Mouse (Mus musculus) neural tube, embryonic 15.5 days (tissue): ENCODE results near the gene Itga7. TPM values are rescaled to one million over a fixed set of nuclear protein-coding genes. Genes with fewer than 3 reads are reported as not detected.

ENCODE experiments used
- ATAC-seq: fragments of 200-750 bp; cut with Nextera tagmentation; 2 replicates; pipeline ENCODE4 v1.8.0; 2017; ENCODE audit warnings: mild to moderate bottlenecking, moderate TSS enrichment, moderate library complexity; ENCODE audit not compliant: low FRiP score
- H3K27ac ChIP-seq: fragments of 300-500 bp; sonication (generic); replicated peaks from 2 replicates; pipeline ENCODE4 v1.5.1; 2015; ENCODE audit warnings: mild to moderate bottlenecking, inconsistent platforms
- H3K27me3 ChIP-seq: fragments of 300-500 bp; sonication (generic); replicated peaks from 2 replicates; pipeline ENCODE4 v1.6.1; 2015; ENCODE audit warnings: inconsistent platforms
- H3K36me3 ChIP-seq: fragments of 300-500 bp; sonication (generic); 2 replicates; pipeline ENCODE4 v1.6.1; 2015; ENCODE audit warnings: inconsistent platforms
- H3K4me1 ChIP-seq: fragments of 300-500 bp; sonication (generic); 2 replicates; pipeline ENCODE4 v1.6.1; 2015; ENCODE audit warnings: inconsistent platforms
- H3K4me2 ChIP-seq: fragments of 300-500 bp; sonication (generic); 2 replicates; pipeline ENCODE4 v1.6.1; 2015; ENCODE audit warnings: inconsistent platforms, mild to moderate bottlenecking, moderate library complexity
- H3K4me3 ChIP-seq: fragments of 300-500 bp; sonication (generic); replicated peaks from 2 replicates; pipeline ENCODE4 v1.5.1; 2015; ENCODE audit warnings: mild to moderate bottlenecking, inconsistent platforms
- H3K9ac ChIP-seq: fragments of 300-500 bp; sonication (generic); replicated peaks from 2 replicates; pipeline ENCODE4 v1.6.1; 2015; ENCODE audit warnings: mild to moderate bottlenecking, inconsistent platforms
- H3K9me3 ChIP-seq: fragments of 300-500 bp; sonication (generic); replicated peaks from 2 replicates; pipeline ENCODE4 v1.6.1; 2016; ENCODE audit warnings: inconsistent platforms
- WGBS: fragments of 180-500 bp; shearing (Covaris S2); methylation state at CpG from one replicate; pipeline ENCODE4 v1.1.7; 2015; ENCODE audit warnings: mixed read lengths; 5-methylcytosine and 5-hydroxymethylcytosine counted together
- polyA plus RNA-seq: library from polyadenylated mRNA; unstranded; fragments of >200 nt; fragmentation: Nextera tagmentation; extraction: Ambion mirVana; gene quantifications from 2 replicates; pipeline ENCODE4 v1.2.1, GENCODE M21; 2015

The Itga7 gene
- polyA plus RNA-seq, 1 experiment from 2014 or later: 7.2 TPM

- H3K4me2 ChIP-seq: no peak overlapping the region
- peaks cover 27% of the 10 kb centered on the region for H3K27me3 ChIP-seq
- no peak overlapping the region for H3K4me3 ChIP-seq
- H3K36me3 ChIP-seq: no peaks in the 10 kb centered on the region
- WGBS: 64% methylated on average over 5 of the region's 5 CpGs
- H3K4me1 ChIP-seq: peaks cover 9% of the 10 kb centered on the region
- ATAC-seq: no peak
- no peak overlapping the region for H3K9ac ChIP-seq
- no peaks in the 10 kb centered on the region for H3K9me3 ChIP-seq
- no peak overlapping the region for H3K27ac ChIP-seq
Measured at GRCm38 (mm10) chr10:128938974-128939373, 5.4 kb downstream of the Itga7 start.

DNA sequence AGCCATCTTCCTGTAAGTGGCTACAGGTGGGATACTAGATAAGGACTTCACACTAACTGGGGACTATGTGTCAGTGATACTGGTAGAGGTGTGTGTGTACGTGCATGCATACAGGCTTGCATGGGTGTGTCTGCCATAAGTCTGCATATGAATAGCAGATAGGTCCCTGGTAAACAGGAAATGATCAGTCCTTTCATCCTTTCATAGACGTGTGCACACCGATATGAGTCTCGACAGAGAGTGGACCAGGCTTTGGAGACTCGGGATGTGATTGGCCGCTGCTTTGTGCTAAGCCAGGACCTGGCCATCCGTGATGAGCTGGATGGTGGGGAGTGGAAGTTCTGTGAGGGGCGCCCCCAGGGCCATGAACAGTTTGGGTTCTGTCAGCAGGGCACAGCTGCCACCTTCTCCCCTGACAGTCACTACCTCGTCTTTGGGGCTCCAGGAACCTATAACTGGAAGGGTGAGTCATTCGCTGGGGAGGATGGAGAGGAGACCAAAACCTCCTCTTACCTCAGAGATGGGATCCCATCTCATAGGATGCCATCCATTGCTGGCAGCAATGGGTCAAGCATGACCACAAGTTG lies 7.0 kb downstream of the Itga7 start:
- H3K4me3 ChIP-seq: no peak overlapping the region
- no peak for ATAC-seq
- H3K4me2 ChIP-seq: no peak overlapping the region
- H3K9me3 ChIP-seq: no peaks in the 10 kb centered on the region
- H3K27me3 ChIP-seq: peaks cover 13% of the 10 kb centered on the region
- H3K27ac ChIP-seq: no peak overlapping the region
- WGBS: 86% methylated on average over 10 of the region's 10 CpGs
- H3K36me3 ChIP-seq: no peaks in the 10 kb centered on the region
- no peaks in the 10 kb centered on the region for H3K4me1 ChIP-seq
- no peak overlapping the region for H3K9ac ChIP-seq

- no peaks in the 10 kb centered on the region for H3K27me3 ChIP-seq
- no peak overlapping the region for H3K4me3 ChIP-seq
- no peaks in the 10 kb centered on the region for H3K36me3 ChIP-seq
- 14% methylated on average over 3 of the region's 3 CpGs for WGBS
- H3K9ac ChIP-seq: no peak overlapping the region
- no peak overlapping the region for H3K27ac ChIP-seq
- H3K4me2 ChIP-seq: no peak overlapping the region
- ATAC-seq: no peak
- H3K4me1 ChIP-seq: no peaks in the 10 kb centered on the region
- no peaks in the 10 kb centered on the region for H3K9me3 ChIP-seq
Measured at GRCm38 (mm10) chr10:128945675-128946074, 12.1 kb downstream of the Itga7 start.

- no peak overlapping the region for H3K4me2 ChIP-seq
- H3K9ac ChIP-seq: no peak overlapping the region
- no peak overlapping the region for H3K4me3 ChIP-seq
- WGBS: 91% methylated on average over 4 of the region's 4 CpGs
- H3K36me3 ChIP-seq: no peaks in the 10 kb centered on the region
- no peak overlapping the region for H3K27ac ChIP-seq
- no peaks in the 10 kb centered on the region for H3K9me3 ChIP-seq
- no peaks in the 10 kb centered on the region for H3K4me1 ChIP-seq
- no peaks in the 10 kb centered on the region for H3K27me3 ChIP-seq
- no peak for ATAC-seq
Measured at GRCm38 (mm10) chr10:128947496-128947895, 13.9 kb downstream of the Itga7 start.

GRCm38 (mm10) chr10:128950208-128950887 lies 16.7 kb downstream of the Itga7 start:
- no peaks in the 10 kb centered on the region for H3K27me3 ChIP-seq
- no peak for ATAC-seq
- no peak overlapping the region for H3K4me3 ChIP-seq
- WGBS: 64% methylated on average over 16 of the region's 16 CpGs
- H3K9ac ChIP-seq: no peak overlapping the region
- H3K36me3 ChIP-seq: no peaks in the 10 kb centered on the region
- H3K4me2 ChIP-seq: no peak overlapping the region
- no peaks in the 10 kb centered on the region for H3K9me3 ChIP-seq
- H3K4me1 ChIP-seq: no peaks in the 10 kb centered on the region
- no peak overlapping the region for H3K27ac ChIP-seq

GRCm38 (mm10) chr10:128958340-128958739 lies 24.7 kb downstream of the Itga7 start:
- Histone ChIP-seq H3K4me1 (no peaks in the 10 kb centered on the region), H3K36me3 (no peaks in the 10 kb centered on the region), H3K4me2 (no peak overlapping the region), H3K27ac (no peak overlapping the region), H3K9me3 (no peaks in the 10 kb centered on the region), H3K27me3 (no peaks in the 10 kb centered on the region; the same call in 1 of the 2 replicates), H3K4me3 (no peak overlapping the region), H3K9ac (no peak overlapping the region)
- ATAC-seq: no peak
- 83% methylated on average over 10 of the region's 10 CpGs for WGBS

GRCm38 (mm10) chr10:128960142-128960541 lies 26.5 kb downstream of the Itga7 start:
- H3K4me3 ChIP-seq: no peak overlapping the region

DNA sequence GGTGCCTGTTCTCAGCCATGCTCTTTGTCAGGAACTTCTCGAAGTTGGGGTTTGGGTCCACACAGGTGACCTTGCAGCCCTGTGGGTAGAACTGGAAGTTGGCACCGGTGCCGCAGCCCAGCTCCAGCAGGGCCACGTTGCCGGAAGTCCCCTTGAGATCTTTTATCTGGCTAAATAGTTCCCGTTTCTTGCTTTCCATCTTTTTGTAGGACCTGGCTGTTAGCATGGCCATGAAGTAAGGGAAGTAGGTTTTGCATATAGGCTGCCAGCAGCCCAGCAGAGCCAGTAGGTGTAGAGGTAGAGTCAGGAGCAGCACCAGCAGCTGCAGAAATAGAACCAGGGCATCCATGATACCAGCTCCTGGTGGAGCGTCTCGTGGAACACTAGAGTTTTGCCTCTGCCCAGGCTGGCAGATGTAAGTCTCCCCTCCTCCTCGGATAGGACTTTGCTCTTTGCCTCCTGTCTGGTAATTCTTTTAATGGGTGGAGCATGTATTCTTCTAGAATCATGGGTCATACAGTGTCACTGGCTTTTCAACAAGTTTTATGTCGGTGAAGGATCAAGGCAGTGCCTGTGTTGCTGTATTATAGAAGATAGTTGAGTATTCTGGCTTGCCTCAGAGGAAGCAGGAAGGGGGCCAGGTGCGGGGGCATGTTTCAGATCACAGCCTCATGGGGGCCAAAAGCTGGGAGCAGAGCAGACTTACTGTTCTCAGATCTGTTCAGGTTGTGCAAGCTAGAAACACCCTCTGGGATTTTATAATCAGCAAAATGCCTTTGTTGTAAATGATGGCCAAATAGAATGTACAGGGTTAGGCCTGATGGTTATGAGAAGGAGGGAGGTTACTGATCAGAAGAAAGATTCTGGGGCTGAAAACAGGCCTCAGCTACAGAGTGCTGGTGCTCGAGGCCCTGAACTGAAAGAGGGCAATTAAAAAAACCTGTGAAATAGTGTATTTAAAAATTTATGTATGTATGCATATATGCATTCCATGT lies 27.3 kb downstream of the Itga7 start, which contains the start of gene Mettl7b:
TSS of gene Mettl7b (minus strand) at position 399 of the 995 bp plus-strand sequence.
- Histone ChIP-seq H3K9ac (no peak within 1 kb of the TSS), H3K4me2 (no peak within 1 kb of the TSS), H3K4me3 (no peak within 1 kb of the TSS), H3K4me1 (no peaks in the 10 kb centered on the region), H3K36me3 (no peaks in the 10 kb centered on the region), H3K27ac (no peak within 1 kb of the TSS), H3K9me3 (no peaks in the 10 kb centered on the region), H3K27me3 (no peaks in the 10 kb centered on the region; the same call in 1 of the 2 replicates)
- no peak for ATAC-seq
- WGBS: 84% methylated on average over 12 of the region's 12 CpGs

More at GRCm38 (mm10) chr10:128960142-128960541, 26.5 kb downstream of the Itga7 start:
- Histone ChIP-seq H3K9me3 (no peaks in the 10 kb centered on the region), H3K27ac (no peak overlapping the region), H3K9ac (no peak overlapping the region), H3K4me1 (no peaks in the 10 kb centered on the region), H3K36me3 (no peaks in the 10 kb centered on the region), H3K27me3 (no peaks in the 10 kb centered on the region; the same call in 1 of the 2 replicates), H3K4me2 (no peak overlapping the region)
- 79% methylated on average over 4 of the region's 4 CpGs for WGBS
- ATAC-seq: no peak

DNA sequence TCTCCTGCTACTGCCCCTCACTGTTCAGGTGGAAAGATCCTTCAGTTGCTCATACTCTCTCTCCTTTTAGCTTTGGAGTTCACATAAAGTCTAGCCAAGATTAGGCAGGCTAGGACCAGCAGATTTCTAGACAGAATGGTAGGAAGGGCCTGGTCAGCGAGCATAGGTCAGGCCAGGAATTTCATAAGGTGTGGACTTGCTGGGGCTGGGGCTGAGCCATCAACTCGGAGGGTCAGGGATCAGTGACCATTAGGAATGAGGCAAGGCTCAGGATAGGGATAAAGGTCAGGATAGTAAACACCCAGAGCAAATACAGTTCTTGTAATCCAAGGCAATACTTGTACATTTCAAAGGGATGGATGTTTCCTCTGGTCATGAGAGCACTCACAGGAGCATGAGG lies 31.3 kb downstream of the Itga7 start:
- Histone ChIP-seq H3K4me3 (no peak overlapping the region), H3K4me2 (no peak overlapping the region), H3K27ac (no peak overlapping the region), H3K27me3 (no peaks in the 10 kb centered on the region), H3K9ac (no peak overlapping the region), H3K9me3 (no peaks in the 10 kb centered on the region), H3K4me1 (no peaks in the 10 kb centered on the region), H3K36me3 (no peaks in the 10 kb centered on the region)
- 76% methylated on average over 2 of the region's 2 CpGs for WGBS
- no peak for ATAC-seq

GRCm38 (mm10) chr10:128965871-128966270 lies 32.3 kb downstream of the Itga7 start:
- Histone ChIP-seq H3K9ac (no peak overlapping the region), H3K9me3 (no peaks in the 10 kb centered on the region), H3K27ac (no peak overlapping the region), H3K4me3 (no peak overlapping the region), H3K4me2 (no peak overlapping the region), H3K4me1 (no peaks in the 10 kb centered on the region), H3K36me3 (no peaks in the 10 kb centered on the region), H3K27me3 (no peaks in the 10 kb centered on the region)
- no peak for ATAC-seq
- 92% methylated on average over 6 of the region's 6 CpGs for WGBS

- Histone ChIP-seq H3K4me1 (no peaks in the 10 kb centered on the region), H3K27ac (no peak overlapping the region), H3K4me3 (no peak overlapping the region), H3K27me3 (no peaks in the 10 kb centered on the region), H3K9me3 (no peaks in the 10 kb centered on the region), H3K36me3 (no peaks in the 10 kb centered on the region), H3K9ac (no peak overlapping the region), H3K4me2 (no peak overlapping the region)
- no peak for ATAC-seq
- WGBS: 56% methylated on average over 1 of the region's 1 CpGs
Measured at GRCm38 (mm10) chr10:128968341-128968749, 34.7 kb downstream of the Itga7 start.
